Mouse (Mus musculus): ENCODE results near the gene Gsc.

The Gsc gene

DNA sequence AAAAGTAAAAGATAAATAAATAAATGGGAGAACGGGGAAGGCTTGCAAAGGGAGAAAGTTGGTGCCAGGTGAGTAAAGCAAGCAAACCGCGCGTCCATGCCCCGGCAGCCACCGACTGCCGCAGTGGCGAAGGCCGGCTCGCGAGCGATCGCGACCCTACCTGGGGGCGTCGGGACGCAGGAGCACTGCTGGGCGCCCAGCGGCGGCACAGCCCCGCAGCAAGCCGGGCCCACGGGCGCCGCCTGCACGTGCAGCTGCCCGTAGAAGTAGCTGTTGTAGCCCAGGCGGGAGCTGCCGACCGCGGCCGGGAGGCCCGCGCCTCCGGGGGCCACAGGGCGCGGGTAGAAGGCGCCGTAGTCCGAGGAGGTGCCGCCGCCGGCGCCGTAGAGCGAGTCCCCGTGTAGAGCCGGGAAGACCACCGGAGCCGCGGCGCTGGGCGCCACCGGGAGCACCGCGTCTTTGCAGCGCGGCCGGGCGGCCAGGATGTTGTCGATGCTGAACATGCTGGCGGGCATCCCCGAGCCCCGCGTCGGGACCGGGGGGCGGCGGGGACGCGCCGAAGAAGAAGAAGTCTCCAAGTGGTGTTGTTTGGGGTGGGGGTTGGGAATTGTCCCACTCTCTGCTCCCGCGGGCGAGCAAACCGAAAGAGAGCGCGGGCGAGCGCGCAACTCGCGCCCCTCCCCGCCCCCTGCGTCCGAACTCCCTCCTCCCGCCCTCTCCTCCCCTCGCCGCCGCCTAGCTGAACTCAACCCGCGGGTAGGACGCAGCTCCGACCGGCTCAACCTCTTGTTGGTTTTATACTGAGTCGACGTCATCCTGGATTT lies at the start of gene Gsc:
Gene Gsc, minus strand, starts transcription at position 730 of the 824 bp plus-strand sequence.
- no peak for DNase-seq (ENCODE audit: low read depth, low spot score)

DNA sequence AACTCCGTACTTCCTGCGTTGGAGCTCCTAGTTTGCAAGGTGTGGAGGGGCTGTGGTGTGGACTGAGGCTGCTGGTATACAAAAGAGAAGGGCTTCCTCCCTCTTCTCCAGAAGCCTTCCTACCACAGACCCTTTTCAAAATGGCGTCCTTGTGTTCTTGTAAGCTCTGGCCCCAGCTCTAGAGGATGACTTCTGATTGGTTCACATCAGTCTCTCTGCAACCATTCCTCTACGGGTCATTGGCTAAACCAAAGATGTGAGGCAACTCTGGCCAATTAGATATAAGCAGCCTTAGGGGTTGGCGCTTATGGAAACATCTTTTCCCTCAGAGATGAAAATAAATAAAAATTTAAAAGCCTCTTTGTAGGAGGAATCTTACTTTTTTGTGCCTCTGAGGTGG lies 46.6 kb upstream of the Gsc start:
- DNase-seq (ENCODE audit: low read depth, low spot score), result no peak

- no peak for DNase-seq (ENCODE audit: low read depth, low spot score)
These were observed 34.8 kb upstream of the Gsc start for GRCm38 (mm10) chr12:104507911-104508310.

GRCm38 (mm10) chr12:104492009-104492408 lies 18.9 kb upstream of the Gsc start:
- no peak for DNase-seq (ENCODE audit: low read depth, low spot score)

- DNase-seq (ENCODE audit: low read depth, low spot score), result no peak
These were observed 13.1 kb upstream of the Gsc start for GRCm38 (mm10) chr12:104486205-104486604.

DNA sequence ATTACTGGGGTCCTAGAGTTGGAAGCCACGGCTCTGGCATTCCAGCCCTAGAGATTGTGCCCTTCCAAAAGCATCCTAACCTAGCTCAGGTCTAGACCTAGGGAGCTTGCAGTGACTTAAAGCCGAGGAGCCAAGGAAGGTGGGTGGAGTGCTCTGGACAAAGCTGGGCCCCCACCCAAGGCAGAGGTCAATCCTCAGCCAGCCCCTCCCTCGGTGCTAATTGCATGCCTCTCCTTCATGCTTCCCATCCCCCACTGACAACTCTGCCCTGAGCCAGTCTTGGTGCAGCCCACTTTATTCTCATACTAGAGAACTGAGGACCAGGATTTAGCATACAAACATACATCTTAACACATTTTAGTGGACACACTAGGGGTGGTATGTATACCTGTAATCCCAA lies 12.0 kb upstream of the Gsc start:
- no peak for DNase-seq (ENCODE audit: low read depth, low spot score)

GRCm38 (mm10) chr12:104481007-104481406 lies 7.9 kb upstream of the Gsc start:
- DNase-seq (ENCODE audit: low read depth, low spot score), result no peak

DNA sequence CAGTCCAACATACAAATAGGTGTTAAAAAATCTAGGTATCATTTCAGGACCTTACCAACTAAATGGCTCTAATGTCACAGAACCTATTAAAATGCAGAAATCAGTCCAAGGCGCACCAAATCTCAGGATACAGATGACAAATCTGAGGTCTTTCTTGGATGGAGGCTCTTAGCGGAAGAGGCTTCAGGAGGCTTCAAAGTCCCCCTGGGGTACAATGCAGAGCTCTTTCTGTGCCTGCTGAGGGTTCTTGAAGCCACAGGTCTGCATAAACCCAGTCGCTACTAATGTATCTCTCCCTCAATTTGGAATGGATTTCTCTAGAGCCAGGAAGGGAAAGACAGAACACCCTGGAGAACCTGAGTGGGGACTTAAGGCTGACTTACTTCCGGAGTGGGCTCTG lies 5.1 kb upstream of the Gsc start:
- no peak for DNase-seq (ENCODE audit: low read depth, low spot score)

DNA sequence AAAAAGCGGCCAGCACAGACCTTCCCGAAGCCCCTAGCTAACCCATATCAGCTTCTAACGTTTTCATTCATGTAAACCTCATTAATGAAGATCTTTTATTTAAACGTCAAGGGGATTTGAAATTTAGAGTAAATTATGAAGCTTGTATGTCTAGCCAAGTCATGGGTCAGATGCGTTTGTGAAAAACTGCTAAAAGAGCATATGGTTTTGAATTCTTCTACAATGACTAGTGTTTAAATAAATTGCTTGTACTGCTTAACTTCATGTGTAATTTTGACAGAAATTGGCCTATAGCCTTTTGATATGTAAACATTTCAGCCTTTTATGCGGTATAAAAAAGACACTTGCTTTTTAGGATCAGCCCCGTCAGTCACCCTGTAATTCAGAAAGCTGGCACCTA lies 4.4 kb upstream of the Gsc start:
- DNase-seq (ENCODE audit: low read depth, low spot score), result no peak

DNA sequence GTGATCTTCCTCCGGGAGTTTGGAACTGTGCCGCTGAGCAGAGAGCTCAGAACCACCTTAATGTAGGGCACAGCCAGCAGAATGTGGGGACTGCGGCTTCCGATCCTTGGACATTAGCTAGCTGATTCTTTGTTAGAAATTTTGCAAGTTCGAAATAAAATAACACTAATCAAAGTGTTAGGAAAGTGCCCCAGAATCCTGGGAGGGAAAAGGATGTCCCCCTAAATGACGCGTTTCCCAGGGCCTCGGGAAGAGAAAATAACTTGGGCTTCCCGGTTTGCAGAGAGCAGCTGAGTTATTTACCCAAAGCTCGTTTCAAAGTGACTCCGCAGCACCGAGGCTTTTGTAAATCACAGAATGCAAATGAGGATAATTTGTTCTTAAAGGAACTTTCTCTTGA lies 3.9 kb upstream of the Gsc start:
- DNase-seq (ENCODE audit: low read depth, low spot score), result no peak

GRCm38 (mm10) chr12:104475946-104476345 lies 2.8 kb upstream of the Gsc start:
- DNase-seq (ENCODE audit: low read depth, low spot score), result no peak

DNA sequence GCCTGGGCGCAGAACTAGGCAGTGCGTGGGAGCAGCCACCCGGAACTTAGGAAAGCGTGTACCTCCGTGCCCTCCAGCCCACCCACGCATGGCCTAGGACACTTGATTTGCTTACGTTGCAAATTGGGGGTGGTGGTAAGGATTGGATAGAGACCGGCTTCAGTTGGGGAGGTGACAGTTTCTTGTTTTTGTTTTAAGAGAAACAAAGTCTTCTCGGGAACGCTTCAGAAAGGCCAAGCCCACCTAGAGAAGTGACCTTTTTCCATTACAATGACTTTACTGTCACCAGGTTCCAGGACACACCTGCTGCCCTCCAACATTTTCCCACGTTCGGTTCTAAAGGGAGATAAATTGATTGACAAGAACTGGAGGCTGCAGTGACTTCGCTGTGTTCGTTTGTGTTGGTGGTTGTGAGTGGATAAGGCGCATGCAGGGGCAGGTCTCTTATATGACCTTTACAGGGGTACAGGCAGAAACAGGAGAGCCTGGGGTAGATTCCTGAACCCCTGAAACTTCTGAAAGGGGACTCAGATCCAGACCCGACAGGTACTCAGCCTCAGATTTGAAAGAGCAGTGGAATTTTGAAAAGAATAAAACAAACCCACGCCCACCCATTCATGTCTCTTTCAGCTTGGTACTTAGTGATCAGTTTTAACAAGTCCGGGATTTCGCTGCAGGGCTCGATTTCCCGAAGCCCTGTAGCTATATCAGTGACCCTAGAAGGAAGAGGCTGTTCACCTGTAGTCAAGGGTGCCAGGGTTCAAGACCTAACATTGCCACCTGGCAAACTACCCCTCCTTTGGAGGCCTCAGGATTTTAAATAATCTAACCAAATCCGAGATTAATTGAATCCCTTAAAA lies 2.0 kb upstream of the Gsc start:
- no peak for DNase-seq (ENCODE audit: low read depth, low spot score)

GRCm38 (mm10) chr12:104474191-104474871 lies 1.2 kb upstream of the Gsc start:
- DNase-seq (ENCODE audit: low read depth, low spot score), result no peak

- no peak for DNase-seq (ENCODE audit: low read depth, low spot score)
These were observed 362 bp upstream of the Gsc start for GRCm38 (mm10) chr12:104473492-104473891.

GRCm38 (mm10) chr12:104472218-104472525 lies 958 bp downstream of the Gsc start:
- DNase-seq (ENCODE audit: low read depth, low spot score), result no peak

DNA sequence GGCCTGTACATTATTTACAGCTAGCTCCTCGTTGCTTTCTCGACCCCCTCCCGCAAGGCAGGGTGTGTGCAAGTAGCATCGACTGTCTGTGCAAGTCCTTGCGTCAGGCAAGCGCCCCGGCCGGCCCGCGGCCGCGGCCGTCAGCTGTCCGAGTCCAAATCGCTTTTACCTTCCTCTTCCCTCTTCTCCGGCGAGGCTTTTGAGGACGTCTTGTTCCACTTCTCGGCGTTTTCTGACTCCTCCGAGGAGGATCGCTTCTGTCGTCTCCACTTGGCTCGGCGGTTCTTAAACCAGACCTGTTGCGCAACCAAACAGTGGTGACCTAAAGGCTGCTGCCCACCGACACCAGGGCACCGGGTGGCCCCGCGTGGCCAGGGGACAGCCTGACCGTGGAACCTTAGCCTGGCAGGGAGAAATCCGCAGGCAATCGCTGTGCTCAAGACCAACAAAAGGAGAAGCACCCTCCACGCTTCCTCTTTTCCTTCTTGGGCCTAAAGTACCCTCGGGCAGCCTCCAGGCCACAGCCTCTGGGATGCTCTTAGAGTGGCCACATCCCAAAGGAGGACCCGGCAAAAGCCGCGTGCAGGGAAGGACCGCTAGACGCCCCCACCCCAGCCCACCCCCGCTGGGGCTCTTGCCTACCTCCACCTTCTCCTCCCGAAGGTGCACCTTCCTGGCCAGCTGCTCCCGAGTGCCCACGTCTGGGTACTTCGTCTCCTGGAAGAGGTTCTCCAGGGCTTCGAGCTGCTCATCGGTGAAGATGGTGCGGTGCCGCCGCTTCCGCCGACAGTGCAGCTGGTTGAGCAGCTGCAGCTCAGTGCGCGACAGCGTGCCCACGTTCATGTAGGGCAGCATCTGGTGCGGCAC lies 1.5 kb downstream of the Gsc start:
- DNase-seq (ENCODE audit: low read depth, low spot score), result no peak

DNA sequence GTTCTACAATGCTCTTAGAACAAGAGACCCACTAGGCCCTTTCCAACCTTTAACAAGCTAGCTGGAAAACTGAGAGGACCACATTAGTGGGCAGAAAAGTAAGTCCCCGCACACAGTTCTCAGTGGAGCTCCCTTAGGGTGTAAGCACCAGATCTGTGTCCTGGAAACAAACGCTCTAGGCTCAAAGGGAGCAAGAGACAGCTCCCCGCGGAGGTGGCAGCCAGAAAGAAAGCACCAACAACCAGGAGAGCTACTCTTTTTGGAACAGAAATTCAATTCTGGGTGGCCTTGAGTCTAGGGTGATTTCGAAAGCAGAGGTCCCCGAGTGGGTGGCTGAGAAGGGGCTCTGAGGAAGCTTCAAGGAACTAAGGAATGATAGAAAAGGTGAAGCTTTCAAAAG lies 2.5 kb downstream of the Gsc start:
- no peak for DNase-seq (ENCODE audit: low read depth, low spot score)

DNA sequence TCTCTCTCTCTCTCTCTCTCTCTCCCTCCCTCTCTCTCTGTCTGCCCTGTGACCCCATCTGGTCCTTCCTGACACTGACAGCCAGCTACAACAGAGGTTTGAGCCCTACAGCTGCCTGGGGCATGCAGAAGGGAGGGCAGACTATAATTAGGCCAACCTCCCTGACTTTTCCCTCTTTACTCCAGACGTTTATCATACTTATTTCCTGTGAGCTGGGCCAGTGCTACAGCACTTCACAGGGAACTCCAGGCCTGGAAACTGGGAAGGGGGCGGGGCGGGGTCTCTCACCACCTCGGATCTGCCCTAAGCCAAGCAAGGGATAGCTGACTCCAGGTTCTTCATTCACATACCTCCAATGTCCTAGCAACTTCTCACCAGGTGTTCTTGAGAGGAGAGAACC lies 4.3 kb downstream of the Gsc start:
- no peak for DNase-seq (ENCODE audit: low read depth, low spot score)

- DNase-seq (ENCODE audit: low read depth, low spot score), result no peak
These were observed 5.8 kb downstream of the Gsc start for GRCm38 (mm10) chr12:104467372-104467771.

GRCm38 (mm10) chr12:104466930-104467329 lies 6.2 kb downstream of the Gsc start:
- no peak for DNase-seq (ENCODE audit: low read depth, low spot score)

GRCm38 (mm10) chr12:104461372-104461771 lies 11.8 kb downstream of the Gsc start:
- no peak for DNase-seq (ENCODE audit: low read depth, low spot score)

DNA sequence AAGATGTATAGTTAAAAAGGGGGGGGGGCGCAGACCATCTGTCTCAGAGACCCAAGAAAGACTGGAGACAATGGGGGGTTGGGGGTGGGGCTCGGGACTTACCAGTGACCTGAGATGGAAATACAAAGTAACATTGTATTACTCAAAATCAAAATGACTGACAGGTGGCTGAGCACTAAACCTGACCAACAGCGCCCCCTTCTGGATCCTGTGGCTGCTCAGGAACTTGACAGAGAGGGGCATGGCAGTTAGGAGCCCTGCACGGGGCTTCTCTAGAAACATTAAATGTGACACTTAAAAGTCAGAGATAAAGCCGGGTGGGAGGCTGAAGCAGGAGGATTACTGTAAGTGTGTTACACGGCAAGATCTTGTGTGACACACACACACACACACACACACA lies 13.8 kb downstream of the Gsc start:
- no peak for DNase-seq (ENCODE audit: low read depth, low spot score)

All from telencephalon, adult 2 months (tissue).